Mouse (Mus musculus) C2C12 (cell line): ENCODE results near the gene Sox5. TPM values are rescaled to one million over a fixed set of nuclear protein-coding genes. Genes with fewer than 3 reads are reported as not detected.

Source experiments
- H3K27me3 ChIP-seq: one replicate; pipeline ENCODE4 v1.6.1; 2011; ENCODE audit not compliant: control insufficient read depth, insufficient read depth, insufficient read length
- H3K36me3 ChIP-seq: one replicate; pipeline ENCODE4 v1.6.1; 2011; ENCODE audit not compliant: control insufficient read depth, insufficient read depth
- H3K4me3 ChIP-seq: one replicate; pipeline ENCODE4 v1.5.1; 2011; ENCODE audit warnings: mild to moderate bottlenecking, control low read depth; ENCODE audit not compliant: poor library complexity, insufficient read depth, severe bottlenecking
- H3K79me2 ChIP-seq: one replicate; pipeline ENCODE4 v1.6.1; 2011; ENCODE audit not compliant: control insufficient read depth, insufficient read depth
- H3K79me3 ChIP-seq: one replicate; pipeline ENCODE4 v1.6.1; 2011; ENCODE audit warnings: low read depth, control low read depth
- H3ac ChIP-seq: one replicate; pipeline ENCODE3; 2011; ENCODE audit warnings: low read depth; ENCODE audit not compliant: control insufficient read depth, insufficient read length
- CEBPB ChIP-seq: IDR thresholded peaks from one replicate; pipeline ENCODE4 v1.6.1; 2011; ENCODE audit warnings: low read depth, mild to moderate bottlenecking, control low read depth, moderate library complexity
- CTCF ChIP-seq: IDR thresholded peaks from one replicate; pipeline ENCODE4 v1.5.1; 2011; ENCODE audit not compliant: control insufficient read depth, insufficient read depth, insufficient read length
- FOSL1 ChIP-seq: IDR thresholded peaks from one replicate; pipeline ENCODE4 v1.8.0; 2011; ENCODE audit warnings: mild to moderate bottlenecking, low read length; ENCODE audit not compliant: poor library complexity, insufficient read depth, severe bottlenecking
- MAX ChIP-seq: IDR thresholded peaks from one replicate; pipeline ENCODE4 v1.6.1; 2011; ENCODE audit warnings: mild to moderate bottlenecking, control low read depth
- MYOD1 ChIP-seq: IDR thresholded peaks from one replicate; pipeline ENCODE4 v1.6.1; 2011; ENCODE audit warnings: low read depth; ENCODE audit not compliant: control insufficient read depth, insufficient read length
- MYOG ChIP-seq: IDR thresholded peaks from one replicate; pipeline ENCODE4 v1.6.1; 2011; ENCODE audit not compliant: control insufficient read depth, insufficient read length; ENCODE audit errors: extremely low read depth
- USF1 ChIP-seq: IDR thresholded peaks from one replicate; pipeline ENCODE4 v1.6.1; 2011; ENCODE audit warnings: low read depth, mild to moderate bottlenecking, control low read depth, moderate library complexity
- polyA plus RNA-seq: library from polyadenylated mRNA; unstranded; fragments of >200 nt; fragmentation: generic; extraction: Trizol; gene quantifications from one replicate; pipeline ENCODE4 v1.2.1, GENCODE M21; 2012; ENCODE audit warnings: missing spikeins

Sox5 gene
- polyA plus RNA-seq, 1 experiment = 0.07 TPM

DNA sequence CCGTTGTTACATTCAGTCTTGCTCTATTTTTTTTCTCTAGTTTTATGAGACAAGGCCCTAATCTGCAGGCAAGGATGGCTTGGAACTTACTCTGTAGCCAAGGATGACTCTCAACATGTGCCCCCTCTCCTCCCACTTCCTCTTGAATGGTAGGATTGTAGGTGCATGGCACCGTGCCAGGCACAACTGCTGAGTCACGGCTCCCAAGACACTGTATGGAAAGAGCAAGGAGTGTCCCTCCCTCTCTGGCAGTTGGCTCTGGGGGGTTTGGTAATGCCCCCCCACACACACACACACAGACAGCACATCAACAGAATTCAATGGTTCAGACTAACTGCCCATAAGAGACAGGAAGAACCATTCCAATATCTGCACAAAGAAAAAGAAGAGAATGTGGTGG lies 693.5 kb downstream of the Sox5 start:
- no peak overlapping the region for H3K4me3 ChIP-seq
- H3K79me3 ChIP-seq = no peaks in the 10 kb centered on the region
- no peaks in the 10 kb centered on the region for H3K79me2 ChIP-seq
- H3ac ChIP-seq = no peak overlapping the region
- TF ChIP-seq MYOG = no peak
- TF ChIP-seq CEBPB = no peak
- no peak for TF ChIP-seq USF1
- TF ChIP-seq FOSL1 = no peak
- no peak for TF ChIP-seq MAX
- no peak for TF ChIP-seq CTCF
- no peak for TF ChIP-seq MYOD1
- no peaks in the 10 kb centered on the region for H3K27me3 ChIP-seq
- no peaks in the 10 kb centered on the region for H3K36me3 ChIP-seq

DNA sequence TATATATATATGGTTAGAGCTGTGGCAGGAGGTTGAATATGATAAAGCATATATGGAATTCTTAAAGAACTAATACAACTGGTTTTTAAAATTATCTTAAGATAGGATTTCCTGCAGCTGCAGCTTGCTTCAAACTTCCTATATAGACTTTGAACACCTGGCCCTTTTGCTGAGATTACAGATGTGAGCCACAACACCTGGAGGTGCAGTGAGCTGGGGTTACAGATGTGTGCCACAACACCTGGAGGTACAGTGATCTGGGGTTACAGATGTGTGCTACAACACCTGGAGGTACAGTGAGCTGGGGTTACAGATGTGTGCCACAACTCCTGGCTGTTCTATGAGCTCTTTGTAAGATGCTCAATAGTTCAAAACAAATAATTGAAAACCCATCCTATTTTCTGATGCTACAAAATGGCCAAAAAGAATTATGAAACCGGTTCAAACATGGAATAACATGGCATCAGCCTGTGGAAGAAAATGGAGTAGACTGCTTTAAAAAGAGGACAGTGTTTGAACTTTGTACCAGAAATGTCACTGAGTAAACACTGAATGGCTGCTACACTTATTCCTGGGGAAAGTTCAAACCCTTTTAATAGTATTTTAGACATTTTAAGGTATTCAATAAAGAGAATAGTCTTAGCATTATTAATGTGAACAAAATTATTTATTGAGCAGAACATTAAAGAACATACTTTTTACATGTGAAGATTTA lies 695.5 kb downstream of the Sox5 start:
- Histone ChIP-seq H3K79me3 (no peaks in the 10 kb centered on the region), H3K79me2 (no peaks in the 10 kb centered on the region), H3K27me3 (no peaks in the 10 kb centered on the region), H3K4me3 (no peak overlapping the region), H3ac (no peak overlapping the region), H3K36me3 (no peaks in the 10 kb centered on the region)
- TF ChIP-seq CTCF (no peak), CEBPB (no peak), MYOG (no peak), MYOD1 (no peak), FOSL1 (no peak), USF1 (no peak), MAX (no peak)

DNA sequence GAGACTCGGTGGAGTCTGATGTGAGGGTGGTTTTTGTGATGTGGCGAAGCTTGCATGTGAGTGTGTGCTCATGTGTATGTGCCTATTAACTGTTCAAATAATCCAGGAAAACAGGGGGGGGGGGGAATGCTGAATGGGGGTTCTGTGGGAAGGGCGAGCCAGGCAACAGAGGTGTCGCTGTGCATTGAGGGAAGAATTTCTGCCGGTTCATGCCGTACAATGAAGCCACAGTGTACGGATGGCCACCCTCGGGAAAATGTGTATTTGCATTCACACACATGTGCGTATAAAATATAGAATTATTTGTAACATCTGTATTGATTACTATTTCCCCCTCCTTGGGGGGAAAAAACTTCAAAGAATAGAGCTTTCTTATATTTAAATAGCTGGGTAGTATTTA lies 699.5 kb downstream of the Sox5 start:
- TF ChIP-seq MAX (no peak), USF1 (no peak), CTCF (no peak), CEBPB (no peak), MYOD1 (no peak), FOSL1 (no peak), MYOG (no peak)

DNA sequence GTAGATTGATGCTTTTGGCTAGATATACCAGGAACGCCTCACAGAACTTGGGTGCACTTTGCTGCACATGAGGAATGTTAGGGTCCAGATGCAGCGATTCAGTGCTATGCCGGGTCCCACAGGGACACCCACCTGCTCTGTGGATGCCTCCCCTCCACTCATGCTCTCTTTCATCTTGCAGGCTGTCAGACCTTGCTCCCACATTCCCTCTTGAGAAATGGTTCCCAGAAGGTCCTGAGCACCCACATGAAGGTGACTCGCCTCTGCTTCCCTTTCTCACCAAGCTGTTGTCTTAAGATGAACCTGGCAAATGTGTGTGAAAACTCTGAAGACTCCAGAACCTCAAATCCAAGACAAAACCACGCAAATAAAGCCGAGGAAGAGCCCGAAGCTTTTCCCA lies 704.0 kb downstream of the Sox5 start:
- Histone ChIP-seq H3K36me3 (no peaks in the 10 kb centered on the region), H3K79me2 (no peaks in the 10 kb centered on the region), H3K27me3 (no peaks in the 10 kb centered on the region), H3ac (no peak overlapping the region), H3K79me3 (no peaks in the 10 kb centered on the region), H3K4me3 (no peak overlapping the region)
- TF ChIP-seq MAX (no peak), CEBPB (no peak), USF1 (no peak), CTCF (no peak), MYOG (no peak), FOSL1 (no peak), MYOD1 (no peak)

More for the DNA sequence above, 699.5 kb downstream of the Sox5 start:
- no peaks in the 10 kb centered on the region for H3K36me3 ChIP-seq
- H3K79me3 ChIP-seq = no peaks in the 10 kb centered on the region
- H3K27me3 ChIP-seq = no peaks in the 10 kb centered on the region
- no peaks in the 10 kb centered on the region for H3K79me2 ChIP-seq
- H3K4me3 ChIP-seq = no peak overlapping the region
- no peak overlapping the region for H3ac ChIP-seq

GRCm38 (mm10) chr6:144076376-144076775 lies 705.4 kb downstream of the Sox5 start:
- H3K4me3 ChIP-seq = no peak overlapping the region
- no peaks in the 10 kb centered on the region for H3K79me2 ChIP-seq
- H3ac ChIP-seq = no peak overlapping the region
- TF ChIP-seq MYOD1 (no peak), CTCF (no peak), FOSL1 (no peak), MAX (no peak), CEBPB (no peak), USF1 (no peak)
- H3K36me3 ChIP-seq = no peaks in the 10 kb centered on the region
- no peaks in the 10 kb centered on the region for H3K27me3 ChIP-seq
- H3K79me3 ChIP-seq = no peaks in the 10 kb centered on the region
